Mouse (Mus musculus) hindbrain, embryonic 13.5 days (tissue): ENCODE measurements around the gene Gm11084. TPM values are rescaled to one million over a fixed set of nuclear protein-coding genes. Genes with fewer than 3 reads are reported as not detected.

Experiments used
- ATAC-seq: fragments of 200-750 bp; cut with Nextera tagmentation; 2 replicates; pipeline ENCODE4 v1.8.0; 2017; ENCODE audit warnings: moderate TSS enrichment; ENCODE audit not compliant: low FRiP score
- H3K27ac ChIP-seq: fragments of 300-500 bp; sonication (generic); 2 replicates; pipeline ENCODE4 v1.5.1; 2015; ENCODE audit warnings: inconsistent platforms, mild to moderate bottlenecking, moderate library complexity
- H3K27me3 ChIP-seq: fragments of 300-500 bp; sonication (generic); 2 replicates; pipeline ENCODE4 v1.6.1; 2015; ENCODE audit warnings: mild to moderate bottlenecking, inconsistent platforms
- H3K36me3 ChIP-seq: fragments of 300-500 bp; sonication (generic); 2 replicates; pipeline ENCODE4 v1.6.1; 2015; ENCODE audit warnings: mild to moderate bottlenecking, inconsistent platforms
- H3K4me1 ChIP-seq: fragments of 300-500 bp; sonication (generic); replicated peaks from 2 replicates; pipeline ENCODE4 v1.6.1; 2015; ENCODE audit warnings: inconsistent platforms
- H3K4me2 ChIP-seq: fragments of 300-500 bp; sonication (generic); 2 replicates; pipeline ENCODE4 v1.6.1; 2015; ENCODE audit warnings: inconsistent platforms, mild to moderate bottlenecking, moderate library complexity
- H3K4me3 ChIP-seq: fragments of 300-500 bp; sonication (generic); 2 replicates; pipeline ENCODE4 v1.5.1; 2015; ENCODE audit warnings: mild to moderate bottlenecking, inconsistent platforms
- H3K9ac ChIP-seq: fragments of 300-500 bp; sonication (generic); 2 replicates; pipeline ENCODE4 v1.6.1; 2015; ENCODE audit warnings: mild to moderate bottlenecking, inconsistent platforms
- H3K9me3 ChIP-seq: fragments of 300-500 bp; sonication (generic); 2 replicates; pipeline ENCODE4 v1.6.1; 2016; ENCODE audit warnings: inconsistent platforms
- WGBS: fragments of 180-500 bp; shearing (Covaris S2); methylation state at CpG from one replicate; pipeline ENCODE4 v1.1.7; 2015; 5-methylcytosine and 5-hydroxymethylcytosine counted together
- polyA plus RNA-seq: library from polyadenylated mRNA; unstranded; fragments of >200 nt; fragmentation: Nextera tagmentation; extraction: Ambion mirVana; gene quantifications from 2 replicates; pipeline ENCODE4 v1.2.1, GENCODE M21; 2015

Gene Gm11084
- polyA plus RNA-seq, 1 experiment from 2014 or later, result not detected

DNA sequence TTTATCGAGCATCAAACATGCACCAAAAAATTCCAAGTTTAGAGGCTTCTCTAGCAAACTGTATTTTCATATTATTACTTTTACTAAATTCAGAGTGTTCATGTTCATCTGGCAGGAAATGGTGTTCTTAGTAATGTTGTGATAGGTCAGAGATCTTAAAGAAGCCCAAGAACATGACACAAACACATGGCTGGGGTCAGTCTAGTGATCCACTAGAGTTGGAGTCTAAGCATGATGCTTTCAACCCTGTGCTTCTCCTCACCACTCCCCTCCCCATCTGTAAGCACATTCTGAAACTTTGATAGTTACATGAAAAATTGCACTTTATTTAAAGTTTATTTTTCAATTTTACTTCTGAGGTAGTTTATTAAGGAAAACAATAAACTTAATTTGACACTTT, 9.2 kb downstream of the Gm11084 start:
- ATAC-seq, result no peak
- Histone ChIP-seq H3K9me3 (no peaks in the 10 kb centered on the region), H3K27ac (no peak overlapping the region), H3K9ac (no peak overlapping the region), H3K4me2 (peak overlapping the region; percentile 45), H3K27me3 (no peaks in the 10 kb centered on the region), H3K4me1 (peaks cover 26% of the 10 kb centered on the region), H3K36me3 (peaks cover 3% of the 10 kb centered on the region; the same call in 1 of the 2 replicates), H3K4me3 (peak overlapping the region; percentile 16; the same call in 1 of the 2 replicates)
- 83% methylated on average over 1 of the region's 1 CpGs for WGBS

- ATAC-seq, result no peak
- H3K4me2 ChIP-seq, result peak overlapping the region; percentile 21; the same call in 1 of the 2 replicates
Measured at GRCm38 (mm10) chr2:72976036-72976435, 10.5 kb downstream of the Gm11084 start.

GRCm38 (mm10) chr2:72970831-72971230, 15.7 kb downstream of the Gm11084 start:
- no peaks in the 10 kb centered on the region for H3K27me3 ChIP-seq
- H3K4me1 ChIP-seq, result peaks cover 15% of the 10 kb centered on the region
- 91% methylated on average over 6 of the region's 6 CpGs for WGBS
- no peak overlapping the region for H3K4me3 ChIP-seq
- H3K4me2 ChIP-seq, result no peak overlapping the region
- no peak for ATAC-seq
- no peak overlapping the region for H3K27ac ChIP-seq
- H3K36me3 ChIP-seq, result peaks cover 21% of the 10 kb centered on the region
- H3K9ac ChIP-seq, result no peak overlapping the region
- H3K9me3 ChIP-seq, result no peaks in the 10 kb centered on the region

More at GRCm38 (mm10) chr2:72976036-72976435, 10.5 kb downstream of the Gm11084 start:
- Histone ChIP-seq H3K4me1 (peaks cover 23% of the 10 kb centered on the region), H3K27ac (no peak overlapping the region), H3K9me3 (no peaks in the 10 kb centered on the region), H3K9ac (no peak overlapping the region), H3K27me3 (no peaks in the 10 kb centered on the region), H3K4me3 (no peak overlapping the region), H3K36me3 (peaks cover 6% of the 10 kb centered on the region)

DNA sequence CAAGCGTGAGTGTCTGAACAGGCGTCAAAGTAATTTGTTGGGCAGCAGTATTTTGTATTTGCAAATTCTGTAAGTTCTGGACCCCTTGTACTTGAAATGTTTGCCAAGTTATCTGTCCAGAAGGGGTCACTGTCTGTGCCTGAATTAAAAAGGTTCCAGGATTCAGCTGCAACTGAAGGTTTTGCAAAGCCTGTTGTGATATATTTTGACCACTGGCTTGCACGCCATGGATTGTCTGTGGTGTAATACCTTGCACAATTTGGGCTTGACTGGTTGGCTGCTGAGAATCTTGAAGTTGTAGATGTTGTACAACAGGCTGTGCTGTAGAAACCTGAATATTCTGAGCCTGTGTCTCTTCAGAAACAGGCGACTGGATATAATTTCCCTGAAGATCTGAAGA, 16.2 kb downstream of the Gm11084 start:
- WGBS, result 94% methylated on average over 4 of the region's 4 CpGs
- H3K4me2 ChIP-seq, result no peak overlapping the region
- ATAC-seq, result no peak

GRCm38 (mm10) chr2:72968536-72968935, 18.0 kb downstream of the Gm11084 start:
- Histone ChIP-seq H3K4me2 (no peak overlapping the region), H3K9me3 (no peaks in the 10 kb centered on the region), H3K27ac (no peak overlapping the region), H3K4me1 (peaks cover 14% of the 10 kb centered on the region; the same call in 1 of the 2 replicates), H3K27me3 (no peaks in the 10 kb centered on the region), H3K36me3 (peaks cover 19% of the 10 kb centered on the region), H3K9ac (no peak overlapping the region), H3K4me3 (no peak overlapping the region)
- WGBS, result 96% methylated on average over 1 of the region's 1 CpGs
- ATAC-seq, result no peak

More for the DNA sequence above, 16.2 kb downstream of the Gm11084 start:
- Histone ChIP-seq H3K36me3 (peaks cover 19% of the 10 kb centered on the region), H3K9me3 (no peaks in the 10 kb centered on the region), H3K27me3 (no peaks in the 10 kb centered on the region), H3K27ac (no peak overlapping the region), H3K4me1 (peaks cover 14% of the 10 kb centered on the region; the same call in 1 of the 2 replicates), H3K4me3 (no peak overlapping the region), H3K9ac (no peak overlapping the region)

- no peaks in the 10 kb centered on the region for H3K9me3 ChIP-seq
- H3K4me1 ChIP-seq, result peaks cover 11% of the 10 kb centered on the region; the same call in 1 of the 2 replicates
- peaks cover 20% of the 10 kb centered on the region for H3K36me3 ChIP-seq
- WGBS, result 91% methylated on average over 2 of the region's 2 CpGs
- H3K4me2 ChIP-seq, result no peak overlapping the region
- no peak for ATAC-seq
- H3K4me3 ChIP-seq, result no peak overlapping the region
- H3K27ac ChIP-seq, result no peak overlapping the region
- no peak overlapping the region for H3K9ac ChIP-seq
- no peaks in the 10 kb centered on the region for H3K27me3 ChIP-seq
Measured at GRCm38 (mm10) chr2:72965450-72965849, 21.1 kb downstream of the Gm11084 start.

DNA sequence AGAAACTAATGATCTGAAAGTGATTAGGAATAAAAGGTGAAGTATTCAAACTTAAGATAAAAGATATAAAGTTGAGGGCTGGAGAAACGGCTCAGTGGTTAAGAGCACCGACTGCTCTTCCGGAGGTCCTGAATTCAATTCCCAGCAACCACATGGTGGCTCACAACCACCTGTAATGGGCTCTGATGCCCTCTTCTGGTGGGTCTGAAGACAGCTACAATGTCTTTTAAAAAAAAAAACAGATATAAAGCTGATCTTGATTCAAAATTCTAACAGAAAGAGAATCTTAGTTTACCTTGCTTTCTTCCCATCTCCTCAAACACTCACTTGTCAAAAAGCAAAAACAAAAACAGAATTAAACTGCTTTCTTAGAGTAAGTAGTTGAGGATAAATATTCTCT, 30.1 kb downstream of the Gm11084 start:
- 95% methylated on average over 3 of the region's 3 CpGs for WGBS
- Histone ChIP-seq H3K9me3 (no peaks in the 10 kb centered on the region), H3K27ac (no peak overlapping the region), H3K4me1 (no peaks in the 10 kb centered on the region), H3K9ac (no peak overlapping the region), H3K36me3 (peaks cover 27% of the 10 kb centered on the region), H3K4me3 (no peak overlapping the region), H3K4me2 (no peak overlapping the region), H3K27me3 (no peaks in the 10 kb centered on the region)
- no peak for ATAC-seq

- Histone ChIP-seq H3K27ac (no peak overlapping the region), H3K4me1 (no peaks in the 10 kb centered on the region), H3K36me3 (peaks cover 20% of the 10 kb centered on the region), H3K9ac (no peak overlapping the region), H3K4me3 (no peak overlapping the region), H3K9me3 (no peaks in the 10 kb centered on the region), H3K27me3 (no peaks in the 10 kb centered on the region), H3K4me2 (no peak overlapping the region)
- no peak for ATAC-seq
- 95% methylated on average over 3 of the region's 3 CpGs for WGBS
Measured at GRCm38 (mm10) chr2:72952979-72953378, 33.5 kb downstream of the Gm11084 start.

GRCm38 (mm10) chr2:72935937-72936336, 50.6 kb downstream of the Gm11084 start:
- H3K36me3 ChIP-seq, result peaks cover 24% of the 10 kb centered on the region
- no peak for ATAC-seq
- H3K4me1 ChIP-seq, result no peaks in the 10 kb centered on the region
- H3K9ac ChIP-seq, result no peak overlapping the region
- no peak overlapping the region for H3K4me3 ChIP-seq
- 11% methylated on average over 1 of the region's 1 CpGs for WGBS
- H3K27ac ChIP-seq, result no peak overlapping the region
- no peaks in the 10 kb centered on the region for H3K27me3 ChIP-seq
- no peak overlapping the region for H3K4me2 ChIP-seq
- H3K9me3 ChIP-seq, result no peaks in the 10 kb centered on the region

- ATAC-seq, result no peak
- peaks cover 9% of the 10 kb centered on the region for H3K36me3 ChIP-seq
- H3K4me3 ChIP-seq, result no peak overlapping the region
- H3K4me1 ChIP-seq, result no peaks in the 10 kb centered on the region
- no peaks in the 10 kb centered on the region for H3K27me3 ChIP-seq
- H3K9ac ChIP-seq, result no peak overlapping the region
- H3K9me3 ChIP-seq, result no peaks in the 10 kb centered on the region
- no peak overlapping the region for H3K27ac ChIP-seq
- no peak overlapping the region for H3K4me2 ChIP-seq
Measured at GRCm38 (mm10) chr2:72932186-72932585, 54.3 kb downstream of the Gm11084 start.

- 78% methylated on average over 10 of the region's 10 CpGs for WGBS
- H3K4me3 ChIP-seq, result no peak overlapping the region
- H3K4me2 ChIP-seq, result no peak overlapping the region
- ATAC-seq, result no peak
- H3K27me3 ChIP-seq, result no peaks in the 10 kb centered on the region
- no peak overlapping the region for H3K9ac ChIP-seq
- H3K36me3 ChIP-seq, result no peaks in the 10 kb centered on the region
- no peak overlapping the region for H3K27ac ChIP-seq
- no peaks in the 10 kb centered on the region for H3K9me3 ChIP-seq
- H3K4me1 ChIP-seq, result no peaks in the 10 kb centered on the region
Measured at GRCm38 (mm10) chr2:72924981-72925380, 61.5 kb downstream of the Gm11084 start.
